Mouse (Mus musculus): ENCODE results near the gene Appl2.

- TF ChIP-seq CTCF (IDR thresholded peaks at IDR 0.05; ENCODE audit: control insufficient read depth, insufficient read depth, insufficient replicate concordance, low read depth, low read length), result no peak
- no peak for TF ChIP-seq POLR2A (IDR thresholded peaks at IDR 0.05; ENCODE audit: control insufficient read depth, low read depth, low read length)
These were observed 85.5 kb downstream of the Appl2 start for GRCm38 (mm10) chr10:83563005-83563404.

Data from testis, adult 2 months (tissue).